In genomic region chr8:95427594-95428535, GRCm38 (mm10) we compare ENCODE assay signal across 8 mouse cellular contexts. TPM values are rescaled to one million over a fixed set of nuclear protein-coding genes. Genes with fewer than 3 reads are reported as not detected.
DNase-seq lines count a peak whose midpoint lies in the region; ATAC-seq and TF ChIP-seq lines count a peak whose summit lies in the region.

No protein-coding gene starts in this region.

- no peak overlapping the region for H3ac ChIP-seq in C2C12 (ENCODE audit: control insufficient read depth, insufficient read length, low read depth)

- TF ChIP-seq EP300 in heart, adult 2 months (IDR thresholded peaks at IDR 0.05; ENCODE audit: insufficient read depth, low read depth, low read length), result peak; percentile 78

- H3K9ac ChIP-seq in embryonic facial prominence, embryonic 12.5 days, result no peak overlapping the region
- H3K9ac ChIP-seq in heart, adult 2 months (ENCODE audit: low read depth, low read length), result peak overlapping the region; percentile 20
- no peak overlapping the region for H3K9ac ChIP-seq in midbrain, postnatal 0 days (replicated peaks; ENCODE audit: low read length, poor library complexity, severe bottlenecking)

- H3K4me1 ChIP-seq in embryonic facial prominence, embryonic 12.5 days, result peaks cover 46% of the 10 kb centered on the region
- H3K4me1 ChIP-seq in heart, adult 2 months (ENCODE audit: control insufficient read depth, insufficient read depth, low read length), result peaks cover 24% of the 10 kb centered on the region
- H3K4me1 ChIP-seq in midbrain, postnatal 0 days (ENCODE audit: insufficient read depth, low read length), result peaks cover 21% of the 10 kb centered on the region

- no peak overlapping the region for H3K4me3 ChIP-seq in C2C12 (ENCODE audit: insufficient read depth, poor library complexity, severe bottlenecking)
- no peak overlapping the region for H3K4me3 ChIP-seq in embryonic facial prominence, embryonic 12.5 days
- H3K4me3 ChIP-seq in heart, adult 2 months, result peak overlapping the region; percentile 22
- no peak overlapping the region for H3K4me3 ChIP-seq in midbrain, postnatal 0 days (ENCODE audit: low read depth, low read length)

- no peak; the same call in 1 of the 2 replicates for TF ChIP-seq POLR2A in heart, adult 2 months (IDR thresholded peaks at IDR 0.05; ENCODE audit: insufficient read depth, low read depth, low read length)

- H3K27me3 ChIP-seq in C2C12 (ENCODE audit: control insufficient read depth, insufficient read depth, insufficient read length), result no peaks in the 10 kb centered on the region
- no peaks in the 10 kb centered on the region for H3K27me3 ChIP-seq in embryonic facial prominence, embryonic 12.5 days
- no peaks in the 10 kb centered on the region for H3K27me3 ChIP-seq in heart, adult 2 months (ENCODE audit: control insufficient read depth, insufficient read depth, low read length)
- no peaks in the 10 kb centered on the region for H3K27me3 ChIP-seq in midbrain, postnatal 0 days (ENCODE audit: insufficient read depth, low read length)

- peak overlapping the region; percentile 73 for H3K27ac ChIP-seq in embryonic facial prominence, embryonic 12.5 days
- H3K27ac ChIP-seq in heart, adult 2 months, result peak overlapping the region; percentile 85
- H3K27ac ChIP-seq in midbrain, postnatal 0 days (ENCODE audit: low read depth, low read length), result peak overlapping the region; percentile 51

- TF ChIP-seq CTCF in C2C12 (IDR thresholded peaks at IDR 0.05; ENCODE audit: control insufficient read depth, insufficient read depth, insufficient read length), result peak; percentile 63
- TF ChIP-seq CTCF in heart, adult 2 months (IDR thresholded peaks at IDR 0.05), result peak; percentile 98
- TF ChIP-seq CTCF in midbrain, postnatal 0 days (IDR thresholded peaks at IDR 0.05), result peak; percentile 87

- H3K4me2 ChIP-seq in embryonic facial prominence, embryonic 12.5 days (replicated peaks), result peak overlapping the region; percentile 14; the same call in 1 of the 2 replicates
- peak overlapping the region; percentile 3 for H3K4me2 ChIP-seq in midbrain, postnatal 0 days (ENCODE audit: low read depth, low read length, poor library complexity, severe bottlenecking)

- H3K79me3 ChIP-seq in C2C12 (ENCODE audit: low read depth), result peaks cover 67% of the 10 kb centered on the region

- no peaks in the 10 kb centered on the region for H3K9me3 ChIP-seq in embryonic facial prominence, embryonic 12.5 days
- H3K9me3 ChIP-seq in midbrain, postnatal 0 days (ENCODE audit: low read length), result no peaks in the 10 kb centered on the region

- peaks cover 3% of the 10 kb centered on the region for H3K36me3 ChIP-seq in C2C12 (ENCODE audit: control insufficient read depth, insufficient read depth)
- H3K36me3 ChIP-seq in embryonic facial prominence, embryonic 12.5 days, result peaks cover 5% of the 10 kb centered on the region; the same call in 1 of the 2 replicates
- peaks cover 38% of the 10 kb centered on the region for H3K36me3 ChIP-seq in heart, adult 2 months (ENCODE audit: control insufficient read depth, insufficient read depth, low read length)
- H3K36me3 ChIP-seq in midbrain, postnatal 0 days (ENCODE audit: insufficient read depth, low read length), result peaks cover 2% of the 10 kb centered on the region; the same call in 1 of the 2 replicates

- H3K79me2 ChIP-seq in C2C12 (ENCODE audit: control insufficient read depth, insufficient read depth), result peaks cover 94% of the 10 kb centered on the region
- H3K79me2 ChIP-seq in heart, adult 2 months (replicated peaks; ENCODE audit: control insufficient read depth, insufficient read depth, low read length), result peaks cover 7% of the 10 kb centered on the region

- WGBS in embryonic facial prominence, embryonic 12.5 days, result 33% methylated on average over 12 of the region's 12 CpGs
- 8% methylated on average over 12 of the region's 12 CpGs for WGBS in heart, adult 2 months
- WGBS in midbrain, postnatal 0 days, result 34% methylated on average over 12 of the region's 12 CpGs

- ATAC-seq in embryonic facial prominence, embryonic 12.5 days (ENCODE audit: insufficient number of reproducible peaks, insufficient read depth, low FRiP score, low TSS enrichment), result 0 out of 2 replicates have a peak, but pooled peaks have one; percentile 17
- peak; percentile 66; the same call in 1 of the 2 replicates for ATAC-seq in midbrain, postnatal 0 days (ENCODE audit: low FRiP score)

- peak; percentile 64 for DNase-seq in adrenal gland, adult 8-10 months
- DNase-seq in heart, adult 2 months, result peak; percentile 77 to 82
- DNase-seq in kidney, adult 18-20 months, result peak; percentile 78
- DNase-seq in liver, result peak; percentile 74
- DNase-seq in midbrain, postnatal 0 days (ENCODE audit: low spot score), result peak; percentile 91
- peak; percentile 69 to 86 for DNase-seq in spleen, postnatal 4 days (ENCODE audit: low spot score in 2 of 2)

- intact Hi-C loops in heart, adult 2 months (cut with DNase I), result loop anchor here (1.0 to 5.0 kb wide), 3 partner anchors 36 to 76 kb away; partner anchors contain the start of gene Mmp15

TF ChIP-seq in C2C12, 6 proteins besides CTCF, POLR2A, EP300 and RAD21:
- TF ChIP-seq MYOG (IDR thresholded peaks at IDR 0.05; ENCODE audit: control insufficient read depth, extremely low read depth, insufficient read length), result no peak

RNA-seq across cellular contexts. Expression of gene Cfap20, which starts 6.8 kb away (rescaled TPM):
- polyA plus RNA-seq in C2C12 (2012; fragmentation: generic; extraction: Trizol), result 45.0 TPM
- total RNA-seq in adrenal gland, adult 8-10 months (2022), result 10 to 100 TPM; 43.2 to 55.3 (median 49.1) TPM
- polyA plus RNA-seq in embryonic facial prominence, embryonic 12.5 days (2016; fragmentation: Nextera tagmentation; extraction: Ambion mirVana), result 148 and 152 TPM in 2 replicates
- total RNA-seq in heart, adult 2 months (2021), result 10 to 100 TPM; 21.8 to 24.2 TPM
- 27.4 and 35.2 TPM in 2 replicates for polyA plus RNA-seq in heart, adult 2 months (2012; rRNA removed)
- total RNA-seq in midbrain, postnatal 0 days (2014; rRNA removed), result 71.9 and 80.4 TPM in 2 replicates
- 119 and 129 TPM in 2 replicates for polyA plus RNA-seq in midbrain, postnatal 0 days (2015; fragmentation: Nextera tagmentation; extraction: Ambion mirVana)
